Mouse (Mus musculus) stomach, postnatal 0 days (tissue): Measurements from ENCODE around the gene Noa1. TPM values are rescaled to one million over a fixed set of nuclear protein-coding genes. Genes with fewer than 3 reads are reported as not detected.

Experiments used
- ATAC-seq: fragments of 200-750 bp; cut with Nextera tagmentation; 2 replicates; pipeline ENCODE4 v1.8.0; 2017; ENCODE audit not compliant: low FRiP score, low TSS enrichment
- DNase-seq: peaks from one replicate; pipeline ENCODE4 v3.0.0-alpha.2; 2016; ENCODE audit warnings: low spot score
- H3K27ac ChIP-seq: fragments of 300-500 bp; sonication (generic); replicated peaks from 2 replicates; pipeline ENCODE4 v1.5.1; 2014; ENCODE audit warnings: mild to moderate bottlenecking, control low read depth
- H3K27me3 ChIP-seq: fragments of 300-500 bp; sonication (generic); 2 replicates; pipeline ENCODE4 v1.6.1; 2014; ENCODE audit warnings: low read length; ENCODE audit not compliant: control insufficient read depth, insufficient read depth
- H3K36me3 ChIP-seq: fragments of 300-500 bp; sonication (generic); 2 replicates; pipeline ENCODE4 v1.6.1; 2014; ENCODE audit warnings: low read length, mixed read lengths; ENCODE audit not compliant: control insufficient read depth, insufficient read depth
- H3K4me1 ChIP-seq: fragments of 300-500 bp; sonication (generic); replicated peaks from 2 replicates; pipeline ENCODE4 v1.6.1; 2014; ENCODE audit warnings: antibody characterized with exemption; ENCODE audit not compliant: control insufficient read depth, insufficient read depth
- H3K4me2 ChIP-seq: fragments of 300-500 bp; sonication (generic); replicated peaks from 2 replicates; pipeline ENCODE4 v1.6.1; 2014; ENCODE audit warnings: low read depth, mild to moderate bottlenecking, control low read depth, moderate library complexity
- H3K4me3 ChIP-seq: fragments of 300-500 bp; sonication (generic); 2 replicates; pipeline ENCODE4 v1.5.1; 2014; ENCODE audit warnings: low read depth, low read length, control low read depth
- H3K9ac ChIP-seq: fragments of 300-500 bp; sonication (generic); 2 replicates; pipeline ENCODE4 v1.6.1; 2014; ENCODE audit warnings: mild to moderate bottlenecking, low read length, control low read depth, mixed read lengths
- H3K9me3 ChIP-seq: fragments of 300-500 bp; sonication (generic); 2 replicates; pipeline ENCODE4 v1.6.1; 2016; ENCODE audit warnings: low read length; ENCODE audit not compliant: control insufficient read depth
- CTCF ChIP-seq: IDR thresholded peaks from 2 replicates; pipeline ENCODE4 v1.5.1; 2016; ENCODE audit warnings: antibody characterized with exemption, low read depth, mild to moderate bottlenecking, moderate library complexity
- EP300 ChIP-seq: optimal IDR thresholded peaks from 2 replicates; pipeline ENCODE3; 2016; ENCODE audit warnings: antibody characterized with exemption
- WGBS: fragments of 180-500 bp; shearing (Covaris S2); extraction: QIAGEN DNeasy Blood & Tissue Kit; methylation state at CpG from one replicate; pipeline ENCODE4 v1.1.7; 2014; 5-methylcytosine and 5-hydroxymethylcytosine counted together
- microRNA-seq: library from miRNA; unstranded; fragments of <30 nt; microRNA quantifications from one replicate; pipeline ENCODE4, GENCODE M21; 2016
- polyA plus RNA-seq: library from polyadenylated mRNA; unstranded; fragments of >200 nt; fragmentation: Nextera tagmentation; extraction: Ambion mirVana; gene quantifications from 2 replicates; pipeline ENCODE4 v1.2.1, GENCODE M21; 2015

Noa1 gene
- polyA plus RNA-seq, 1 experiment from 2014 or later = 16.3 TPM

- Histone ChIP-seq H3K9ac (no peak overlapping the region; the same call in 1 of the 2 replicates), H3K36me3 (no peaks in the 10 kb centered on the region), H3K4me3 (peak overlapping the region; percentile 33), H3K4me1 (no peaks in the 10 kb centered on the region), H3K4me2 (peak overlapping the region; percentile 55), H3K9me3 (no peaks in the 10 kb centered on the region), H3K27ac (no peak overlapping the region), H3K27me3 (no peaks in the 10 kb centered on the region)
- 20% methylated on average over 26 of the region's 26 CpGs for WGBS
- TF ChIP-seq EP300 (no peak), CTCF (no peak)
- DNase-seq (peak; percentile 29), ATAC-seq (peak; percentile 40; the same call in 1 of the 2 replicates)
Observed at GRCm38 (mm10) chr5:77245787-77246671, 63.9 kb downstream of the Noa1 start.

GRCm38 (mm10) chr5:77245463-77245786 lies 64.5 kb downstream of the Noa1 start:
- H3K4me3 ChIP-seq = peak overlapping the region; percentile 33
- ATAC-seq (no peak), DNase-seq (no peak)
- TF ChIP-seq CTCF (no peak), EP300 (no peak)
- 28% methylated on average over 7 of the region's 7 CpGs for WGBS
- H3K9me3 ChIP-seq = no peaks in the 10 kb centered on the region
- no peaks in the 10 kb centered on the region for H3K4me1 ChIP-seq
- H3K4me2 ChIP-seq = peak overlapping the region; percentile 55
- no peak overlapping the region; the same call in 1 of the 2 replicates for H3K9ac ChIP-seq
- no peaks in the 10 kb centered on the region for H3K27me3 ChIP-seq
- no peaks in the 10 kb centered on the region for H3K36me3 ChIP-seq
- H3K27ac ChIP-seq = no peak overlapping the region

DNA sequence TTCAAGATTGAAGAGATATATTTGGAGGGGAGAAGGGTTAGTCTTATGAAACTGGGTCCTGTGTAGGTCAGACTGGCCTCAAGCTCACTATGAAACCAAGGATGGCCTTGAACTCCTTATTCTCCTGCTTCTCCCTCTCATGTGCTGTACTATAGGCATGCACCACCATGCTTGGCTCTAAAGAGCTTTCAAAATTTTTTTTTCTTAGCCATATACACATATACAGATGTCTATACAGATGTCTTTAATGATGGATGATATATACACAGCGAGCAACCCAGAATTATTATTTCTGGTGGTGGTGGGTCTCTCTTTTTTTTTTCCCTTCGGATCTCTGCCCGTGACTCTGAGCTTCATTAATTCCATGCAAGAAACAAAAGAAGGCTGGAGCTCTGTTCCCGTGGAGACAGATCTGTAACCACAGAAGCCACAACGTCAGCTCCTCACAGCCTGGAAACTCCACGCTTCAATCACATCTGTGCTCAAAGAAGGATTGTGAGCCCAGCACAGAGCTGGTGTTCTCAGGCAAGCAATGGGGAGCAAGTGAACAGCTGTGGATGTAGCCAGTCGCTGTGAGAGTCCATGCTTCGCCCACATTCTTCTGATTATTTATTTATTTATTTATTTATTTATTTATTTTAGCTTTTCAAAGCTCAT lies 65.4 kb downstream of the Noa1 start:
- Histone ChIP-seq H3K4me1 (no peaks in the 10 kb centered on the region), H3K27me3 (no peaks in the 10 kb centered on the region), H3K4me3 (no peak overlapping the region), H3K9me3 (no peaks in the 10 kb centered on the region), H3K9ac (no peak overlapping the region), H3K36me3 (no peaks in the 10 kb centered on the region), H3K27ac (no peak overlapping the region), H3K4me2 (no peak overlapping the region)
- no peak for TF ChIP-seq CTCF
- no peak for TF ChIP-seq EP300
- no peak for ATAC-seq
- no peak for DNase-seq
- WGBS = 52% methylated on average over 8 of the region's 8 CpGs

Small RNA genes lying within 50 kb of the gene (microRNA-seq; reads per million reads assigned to microRNA genes)
- gene Mir5098 = not detected

Other genes with a start within 250 kb of the Noa1 start
- gene Hopx, start 195.0 kb downstream of the Noa1 start, polyA plus RNA-seq = 26.6 and 30.2 TPM in 2 replicates
- 1.8 and 2.3 TPM in 2 replicates for gene Spink2, start 98.6 kb downstream of the Noa1 start, polyA plus RNA-seq
- 12.1 and 12.5 TPM in 2 replicates for gene Rest, start 44.6 kb downstream of the Noa1 start, polyA plus RNA-seq
- gene Polr2b, start 63 bp upstream of the Noa1 start, polyA plus RNA-seq = 21.7 and 23.5 TPM in 2 replicates
- gene Igfbp7, start 98.0 kb upstream of the Noa1 start, polyA plus RNA-seq = 421 and 437 TPM in 2 replicates